Mouse (Mus musculus) forebrain, embryonic 12.5 days (tissue): ENCODE results near the gene Smtnl1. TPM values are rescaled to one million over a fixed set of nuclear protein-coding genes. Genes with fewer than 3 reads are reported as not detected.

Experiments
- ATAC-seq: fragments of 200-750 bp; cut with Nextera tagmentation; 2 replicates; pipeline ENCODE4 v1.8.0; 2017; ENCODE audit warnings: moderate TSS enrichment; ENCODE audit not compliant: low FRiP score
- H3K27ac ChIP-seq: fragments of 300-500 bp; sonication (generic); 2 replicates; pipeline ENCODE4 v1.5.1; 2016; ENCODE audit warnings: mild to moderate bottlenecking
- H3K27me3 ChIP-seq: fragments of 300-500 bp; sonication (generic); 2 replicates; pipeline ENCODE4 v1.6.1; 2016; ENCODE audit warnings: mild to moderate bottlenecking
- H3K36me3 ChIP-seq: fragments of 300-500 bp; sonication (generic); replicated peaks from 2 replicates; pipeline ENCODE4 v1.6.1; 2016; ENCODE audit warnings: mild to moderate bottlenecking
- H3K4me1 ChIP-seq: fragments of 300-500 bp; sonication (generic); 2 replicates; pipeline ENCODE4 v1.6.1; 2016
- H3K4me2 ChIP-seq: fragments of 300-500 bp; sonication (generic); 2 replicates; pipeline ENCODE4 v1.6.1; 2016; ENCODE audit warnings: mild to moderate bottlenecking, moderate library complexity
- H3K4me3 ChIP-seq: fragments of 300-500 bp; sonication (generic); replicated peaks from 2 replicates; pipeline ENCODE4 v1.5.1; 2016; ENCODE audit warnings: mild to moderate bottlenecking
- H3K9ac ChIP-seq: fragments of 300-500 bp; sonication (generic); 2 replicates; pipeline ENCODE4 v1.6.1; 2016; ENCODE audit warnings: mild to moderate bottlenecking
- H3K9me3 ChIP-seq: fragments of 300-500 bp; sonication (generic); 2 replicates; pipeline ENCODE4 v1.6.1; 2016
- WGBS: fragments of 180-500 bp; shearing (Covaris S2); methylation state at CpG from one replicate; pipeline ENCODE4 v1.1.7; 2016; 5-methylcytosine and 5-hydroxymethylcytosine counted together
- polyA plus RNA-seq: library from polyadenylated mRNA; unstranded; fragments of >200 nt; fragmentation: Nextera tagmentation; extraction: Ambion mirVana; gene quantifications from 2 replicates; pipeline ENCODE4 v1.2.1, GENCODE M21; 2016

Smtnl1 gene
- polyA plus RNA-seq, 1 experiment from 2014 or later, result not detected

- Histone ChIP-seq H3K4me2 (no peak overlapping the region), H3K4me1 (peaks cover 14% of the 10 kb centered on the region), H3K36me3 (peaks cover 13% of the 10 kb centered on the region), H3K27ac (peak overlapping the region; percentile 57), H3K9me3 (no peaks in the 10 kb centered on the region), H3K9ac (no peak overlapping the region), H3K27me3 (peaks cover 4% of the 10 kb centered on the region; the same call in 1 of the 2 replicates), H3K4me3 (no peak overlapping the region)
- WGBS, result 33% methylated on average over 10 of the region's 10 CpGs
- ATAC-seq, result peak; percentile 57
Measured at GRCm38 (mm10) chr2:84831666-84832391, 9.4 kb upstream of the Smtnl1 start.

GRCm38 (mm10) chr2:84827283-84827920 is 5.0 kb upstream of the Smtnl1 start:
- no peaks in the 10 kb centered on the region for H3K9me3 ChIP-seq
- peaks cover 13% of the 10 kb centered on the region for H3K36me3 ChIP-seq
- H3K4me2 ChIP-seq, result peak overlapping the region; percentile 98
- no peak overlapping the region for H3K27ac ChIP-seq
- H3K9ac ChIP-seq, result peak overlapping the region; percentile 61
- peaks cover 16% of the 10 kb centered on the region for H3K4me1 ChIP-seq
- H3K4me3 ChIP-seq, result peak overlapping the region; percentile 86
- peak; percentile 39 for ATAC-seq
- H3K27me3 ChIP-seq, result 0 out of 2 replicates have a peak, but pooled peaks cover 3% of the 10 kb centered on the region
- WGBS, result under 1% methylated on average over 29 of the region's 29 CpGs

- peak; percentile 94 for ATAC-seq
- under 1% methylated on average over 34 of the region's 34 CpGs for WGBS
- H3K27ac ChIP-seq, result peak within 1 kb of the TSS; percentile 31; the same call in 1 of the 2 replicates
Measured at GRCm38 (mm10) chr2:84826488-84827282, 4.2 kb upstream of the Smtnl1 start, which contains the start of gene Timm10. Gene Timm10, plus strand, starts transcription at chr2:84826997.

GRCm38 (mm10) chr2:84823237-84823636 is 785 bp upstream of the Smtnl1 start:
- H3K9me3 ChIP-seq, result no peaks in the 10 kb centered on the region
- no peak overlapping the region for H3K27ac ChIP-seq
- no peak overlapping the region for H3K4me3 ChIP-seq
- peaks cover 12% of the 10 kb centered on the region for H3K4me1 ChIP-seq
- no peak overlapping the region for H3K4me2 ChIP-seq
- H3K27me3 ChIP-seq, result peaks cover 12% of the 10 kb centered on the region; the same call in 1 of the 2 replicates
- no peaks in the 10 kb centered on the region for H3K36me3 ChIP-seq
- H3K9ac ChIP-seq, result no peak overlapping the region
- no peak for ATAC-seq
- 46% methylated on average over 2 of the region's 2 CpGs for WGBS

More at GRCm38 (mm10) chr2:84826488-84827282, 4.2 kb upstream of the Smtnl1 start, which contains the start of gene Timm10:
- Histone ChIP-seq H3K4me1 (peaks cover 16% of the 10 kb centered on the region), H3K4me3 (peak within 1 kb of the TSS; percentile 86), H3K4me2 (peak within 1 kb of the TSS; percentile 98), H3K36me3 (peaks cover 13% of the 10 kb centered on the region), H3K9me3 (no peaks in the 10 kb centered on the region), H3K27me3 (0 out of 2 replicates have a peak, but pooled peaks cover 3% of the 10 kb centered on the region), H3K9ac (peak within 1 kb of the TSS; percentile 61)

- no peak overlapping the region for H3K27ac ChIP-seq
- no peaks in the 10 kb centered on the region for H3K36me3 ChIP-seq
- H3K27me3 ChIP-seq, result peaks cover 11% of the 10 kb centered on the region; the same call in 1 of the 2 replicates
- H3K9ac ChIP-seq, result no peak overlapping the region
- H3K9me3 ChIP-seq, result no peaks in the 10 kb centered on the region
- no peaks in the 10 kb centered on the region for H3K4me1 ChIP-seq
- WGBS, result 70% methylated on average over 3 of the region's 3 CpGs
- ATAC-seq, result no peak
- H3K4me3 ChIP-seq, result no peak overlapping the region
- no peak overlapping the region for H3K4me2 ChIP-seq
Measured at GRCm38 (mm10) chr2:84819861-84820260, 2.6 kb downstream of the Smtnl1 start.

GRCm38 (mm10) chr2:84812676-84813075 is 9.8 kb downstream of the Smtnl1 start:
- H3K4me3 ChIP-seq, result no peak overlapping the region
- 0 out of 2 replicates have a peak, but pooled peaks cover 10% of the 10 kb centered on the region for H3K4me1 ChIP-seq
- no peak overlapping the region for H3K27ac ChIP-seq
- H3K36me3 ChIP-seq, result no peaks in the 10 kb centered on the region
- H3K9ac ChIP-seq, result no peak overlapping the region
- no peak overlapping the region for H3K4me2 ChIP-seq
- no peaks in the 10 kb centered on the region for H3K9me3 ChIP-seq
- no peak for ATAC-seq
- WGBS, result 84% methylated on average over 6 of the region's 6 CpGs
- H3K27me3 ChIP-seq, result no peaks in the 10 kb centered on the region

GRCm38 (mm10) chr2:84811880-84812279 is 10.6 kb downstream of the Smtnl1 start:
- Histone ChIP-seq H3K4me2 (no peak overlapping the region), H3K9ac (no peak overlapping the region), H3K36me3 (no peaks in the 10 kb centered on the region), H3K27me3 (no peaks in the 10 kb centered on the region), H3K27ac (no peak overlapping the region), H3K9me3 (no peaks in the 10 kb centered on the region), H3K4me3 (no peak overlapping the region), H3K4me1 (0 out of 2 replicates have a peak, but pooled peaks cover 10% of the 10 kb centered on the region)
- 86% methylated on average over 7 of the region's 7 CpGs for WGBS
- no peak for ATAC-seq

GRCm38 (mm10) chr2:84810886-84811577 is 11.4 kb downstream of the Smtnl1 start:
- peak; percentile 75 for ATAC-seq
- no peaks in the 10 kb centered on the region for H3K9me3 ChIP-seq
- no peaks in the 10 kb centered on the region for H3K36me3 ChIP-seq
- 0 out of 2 replicates have a peak overlapping the region, but pooled peaks have one; percentile 9 for H3K27ac ChIP-seq
- peak overlapping the region; percentile 10; the same call in 1 of the 2 replicates for H3K4me3 ChIP-seq
- no peak overlapping the region for H3K9ac ChIP-seq
- 44% methylated on average over 26 of the region's 26 CpGs for WGBS
- H3K4me1 ChIP-seq, result 0 out of 2 replicates have a peak, but pooled peaks cover 10% of the 10 kb centered on the region
- no peaks in the 10 kb centered on the region for H3K27me3 ChIP-seq
- peak overlapping the region; percentile 41 for H3K4me2 ChIP-seq

GRCm38 (mm10) chr2:84810526-84810885 is 11.9 kb downstream of the Smtnl1 start:
- Histone ChIP-seq H3K27me3 (no peaks in the 10 kb centered on the region), H3K9me3 (no peaks in the 10 kb centered on the region), H3K9ac (no peak overlapping the region), H3K4me1 (0 out of 2 replicates have a peak, but pooled peaks cover 10% of the 10 kb centered on the region), H3K4me2 (peak overlapping the region; percentile 41; the same call in 1 of the 2 replicates), H3K36me3 (no peaks in the 10 kb centered on the region), H3K27ac (0 out of 2 replicates have a peak overlapping the region, but pooled peaks have one; percentile 9), H3K4me3 (no peak overlapping the region)
- peak; percentile 30; the same call in 1 of the 2 replicates for ATAC-seq
- 63% methylated on average over 6 of the region's 6 CpGs for WGBS

- no peak overlapping the region for H3K27ac ChIP-seq
- no peak overlapping the region for H3K9ac ChIP-seq
- no peaks in the 10 kb centered on the region for H3K9me3 ChIP-seq
- H3K4me3 ChIP-seq, result no peak overlapping the region
- 0 out of 2 replicates have a peak, but pooled peaks cover 10% of the 10 kb centered on the region for H3K4me1 ChIP-seq
- H3K4me2 ChIP-seq, result no peak overlapping the region
- no peaks in the 10 kb centered on the region for H3K36me3 ChIP-seq
- no peaks in the 10 kb centered on the region for H3K27me3 ChIP-seq
- no peak for ATAC-seq
Measured at GRCm38 (mm10) chr2:84809330-84809729, 13.1 kb downstream of the Smtnl1 start.

GRCm38 (mm10) chr2:84806546-84806945 is 15.9 kb downstream of the Smtnl1 start:
- ATAC-seq, result no peak
- H3K27ac ChIP-seq, result no peak overlapping the region
- 78% methylated on average over 5 of the region's 5 CpGs for WGBS
- no peaks in the 10 kb centered on the region for H3K36me3 ChIP-seq
- 0 out of 2 replicates have a peak, but pooled peaks cover 10% of the 10 kb centered on the region for H3K4me1 ChIP-seq
- H3K9me3 ChIP-seq, result no peaks in the 10 kb centered on the region
- no peaks in the 10 kb centered on the region for H3K27me3 ChIP-seq
- no peak overlapping the region for H3K9ac ChIP-seq
- H3K4me3 ChIP-seq, result no peak overlapping the region
- no peak overlapping the region for H3K4me2 ChIP-seq
